Mouse (Mus musculus) CD8-positive naive resting alpha-beta T cell, adult 2 months (primary cell): ENCODE data around the gene Thegl.
A peak's percentile ranks its signal among the peaks of the same experiment; 100 is the strongest.
"Not testable (repeated sequence)": the region's sequence is repeated elsewhere in the genome, so short reads cannot be mapped to it uniquely, and the experiment has no call there.

ENCODE experiments used
- DNase-seq, 2 experiments: peaks; one replicate each; pipeline ENCODE4 v3.0.0; 2022; ENCODE audit warnings: low read depth in 2 of 2, low spot score in 2 of 2

Thegl gene

GRCm38 (mm10) chr5:77093961-77094360 is 78.1 kb downstream of the Thegl start:
- no peak for DNase-seq

GRCm38 (mm10) chr5:77094510-77095491 is 79.0 kb downstream of the Thegl start:
- peak; percentile 52 to 58 for DNase-seq

- DNase-seq, result not testable (repeated sequence)
Observed at GRCm38 (mm10) chr5:77096194-77096593, 80.4 kb downstream of the Thegl start.

GRCm38 (mm10) chr5:77097686-77098085 is 81.9 kb downstream of the Thegl start:
- DNase-seq, result no peak

- DNase-seq, result no peak
Observed at GRCm38 (mm10) chr5:77098874-77099273, 83.1 kb downstream of the Thegl start.

DNA sequence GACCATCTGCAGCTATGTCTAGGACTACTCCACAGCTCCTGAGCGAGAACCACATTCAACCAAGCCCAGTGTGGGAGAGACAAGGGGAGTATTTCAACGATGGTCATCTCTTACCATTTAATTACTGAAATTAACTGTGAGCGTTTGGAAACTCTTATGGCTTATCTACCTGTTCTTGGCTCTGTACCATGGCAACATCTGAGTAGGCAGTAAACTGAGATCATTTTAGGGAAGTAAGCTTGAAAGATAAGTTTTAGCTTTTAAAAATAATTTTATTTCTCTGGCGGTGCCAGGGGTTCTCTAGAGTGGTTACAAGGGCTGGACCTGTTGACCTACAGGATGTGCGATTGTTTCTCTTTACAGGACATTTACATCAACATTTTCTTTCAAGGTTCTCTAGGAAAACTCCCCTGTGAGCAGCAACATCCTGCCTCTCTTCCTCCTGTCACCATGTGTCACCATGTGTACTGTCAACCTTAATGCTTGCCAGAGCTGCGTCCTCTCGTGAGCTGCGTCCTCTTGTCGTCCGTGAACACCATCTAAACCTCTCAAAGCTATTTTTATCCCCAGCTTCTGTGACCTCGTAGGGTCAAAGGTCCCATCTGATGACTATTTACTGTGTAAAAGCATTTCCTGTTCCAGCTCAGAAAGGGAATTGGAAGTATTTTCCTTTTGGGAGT is 83.6 kb downstream of the Thegl start:
- DNase-seq, result no peak

DNA sequence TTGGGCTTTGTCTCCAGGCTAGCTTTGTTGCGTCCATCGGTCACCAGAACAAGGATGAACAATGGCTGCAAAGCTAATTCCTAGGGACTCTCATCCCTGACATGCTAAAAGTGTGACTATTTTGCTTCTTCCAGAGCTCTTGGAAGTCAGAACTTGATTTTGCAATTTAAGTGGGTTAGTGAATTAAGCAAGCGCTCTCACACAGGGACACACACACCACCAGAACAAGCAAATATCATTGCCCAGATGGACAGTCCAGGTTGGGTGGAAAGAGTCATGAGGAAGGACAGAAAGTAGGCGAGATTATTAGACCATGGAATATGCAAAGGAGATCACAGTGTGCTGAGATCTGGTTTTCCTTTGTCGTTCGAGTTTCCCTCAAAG is 84.2 kb downstream of the Thegl start:
- DNase-seq, result no peak

GRCm38 (mm10) chr5:77100691-77101090 is 84.9 kb downstream of the Thegl start:
- DNase-seq, result no peak

DNA sequence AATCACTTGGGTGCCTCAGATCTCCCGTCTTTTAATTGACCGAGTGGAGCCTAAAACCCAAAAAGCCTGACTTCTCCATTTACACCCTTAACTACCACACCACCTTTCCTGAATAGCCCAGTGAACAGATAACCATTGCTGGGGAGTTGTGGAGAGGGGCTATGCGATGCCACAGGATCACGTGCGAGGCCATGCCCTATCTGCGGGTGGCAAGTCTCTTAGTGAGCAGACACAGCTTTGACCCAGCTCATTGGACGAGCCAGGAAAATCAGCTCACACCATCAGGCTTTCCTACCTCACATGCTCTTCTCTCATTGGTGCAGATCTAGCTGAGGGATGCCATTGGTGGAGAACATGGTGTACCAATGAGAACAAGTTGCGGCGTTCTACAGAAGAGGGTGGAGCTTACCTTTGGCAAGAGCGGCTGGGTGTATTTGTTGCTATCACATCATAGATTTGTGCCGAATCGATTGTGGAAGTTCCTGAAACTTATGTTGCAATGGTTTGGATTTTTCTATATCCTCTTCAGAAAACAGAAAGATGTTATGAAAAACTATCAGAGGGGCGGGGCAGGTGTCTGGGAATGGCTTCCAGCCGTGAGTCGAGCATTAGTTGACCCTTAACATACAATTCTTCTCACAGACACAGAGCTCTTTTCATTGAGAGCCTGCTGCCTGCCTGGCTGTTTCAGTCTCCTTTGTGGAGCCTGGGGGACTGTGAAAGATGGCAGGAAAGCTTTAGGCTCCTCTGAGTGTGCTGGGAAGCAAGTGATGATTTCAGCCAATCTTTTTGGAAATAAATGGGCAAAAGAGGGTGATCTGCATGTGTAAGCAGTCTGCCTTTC is 86.9 kb downstream of the Thegl start:
- DNase-seq, result no peak

DNA sequence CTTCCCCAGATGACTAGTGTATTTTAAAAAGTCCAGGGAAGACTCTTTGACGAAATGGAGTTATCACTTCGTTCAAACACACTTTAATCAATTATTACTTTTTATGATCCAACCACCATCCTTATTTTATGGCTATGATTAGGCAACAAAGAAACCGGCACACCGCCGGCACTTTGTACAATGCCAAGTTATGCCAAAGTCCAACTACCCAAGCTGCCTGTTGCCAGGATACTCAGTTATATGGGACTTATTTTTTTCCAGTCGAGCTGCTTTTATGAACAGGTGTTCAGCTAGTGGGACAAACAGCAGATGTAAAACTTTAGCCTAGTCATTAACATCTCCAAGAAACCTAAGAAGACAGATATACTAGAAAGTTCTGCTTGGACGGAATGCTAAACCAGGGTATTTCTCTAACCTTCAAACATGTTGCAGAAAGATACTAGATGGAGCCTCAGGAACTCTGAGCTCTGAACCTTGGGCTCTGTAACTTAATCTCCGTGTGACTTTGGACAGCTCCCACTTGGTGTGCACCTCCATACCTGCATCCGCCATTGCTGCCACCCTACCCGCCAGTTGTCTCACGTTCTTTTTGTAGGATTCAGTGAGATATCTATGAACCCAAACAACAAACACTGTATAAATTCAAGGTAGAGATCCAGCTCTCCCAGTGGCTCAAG is 91.5 kb downstream of the Thegl start:
- no peak for DNase-seq

DNA sequence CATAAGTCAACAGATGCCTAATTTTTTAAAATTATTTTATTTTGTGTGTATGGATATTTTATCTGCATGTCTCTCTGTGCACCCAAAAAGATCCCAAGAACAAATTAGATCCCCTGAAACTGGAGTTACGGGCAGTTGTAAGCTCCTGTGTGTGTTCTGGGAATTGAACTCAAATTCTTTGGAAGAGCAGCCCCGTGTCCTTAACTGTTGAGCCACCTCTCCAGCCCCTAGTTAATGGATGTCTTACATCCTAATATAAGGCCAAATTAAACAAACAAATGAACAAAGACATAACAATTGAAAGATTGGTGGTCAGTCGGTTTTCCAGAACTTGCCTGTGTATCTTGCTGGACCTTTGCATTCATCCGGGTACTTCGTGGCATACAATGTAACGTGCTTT is 93.0 kb downstream of the Thegl start:
- DNase-seq, result no peak

- DNase-seq, result no peak
Observed at GRCm38 (mm10) chr5:77109814-77110213, 94.0 kb downstream of the Thegl start.
